Mouse (Mus musculus): ENCODE measurements around the gene Nanog.

GRCm38 (mm10) chr6:122657630-122658029, 49.7 kb upstream of the Nanog start:
- TF ChIP-seq CTCF (IDR thresholded peaks at IDR 0.05; ENCODE audit: insufficient read depth, low read depth, low read length) (no peak), POLR2A (IDR thresholded peaks at IDR 0.05; ENCODE audit: insufficient read depth, low read depth, low read length) (no peak)
